ENCODE assay signal across 25 mouse cellular contexts in the genomic region with DNA sequence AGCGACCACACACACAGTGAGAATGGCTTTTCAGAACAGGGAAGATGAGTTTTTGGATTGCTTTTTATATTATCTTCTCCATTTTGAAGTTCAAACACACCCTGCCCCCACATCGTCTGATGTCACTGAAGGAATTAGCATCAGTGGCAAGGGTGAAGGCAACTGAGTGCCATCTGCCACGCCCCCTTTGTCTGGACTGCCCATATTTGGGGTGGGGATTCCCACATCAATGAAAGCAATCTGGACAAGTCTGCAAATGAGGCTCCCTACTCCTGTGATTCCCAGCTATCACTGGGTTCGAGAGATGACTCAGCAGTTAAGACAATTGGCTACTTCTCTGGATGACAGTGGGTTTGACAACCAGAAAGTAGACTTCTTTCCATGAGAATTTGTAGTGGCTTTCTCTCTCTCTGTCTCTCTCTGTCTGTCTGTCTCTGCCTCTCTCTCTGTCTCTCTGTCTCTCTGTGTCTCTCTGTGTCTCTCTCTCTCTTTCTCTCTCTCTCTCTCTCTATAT. TPM values are rescaled to one million over a fixed set of nuclear protein-coding genes. Genes with fewer than 3 reads are reported as not detected.
DNase-seq lines count a peak whose midpoint lies in the region; ATAC-seq and TF ChIP-seq lines count a peak whose summit lies in the region.
"Had no signal": no experiment of that assay in that cellular context is flagged by ENCODE, and none has a peak within 500 bp of the region (broad histone marks: within the 10 kb centered on the region; RNA-seq: fewer than 3 reads in every experiment).

No protein-coding gene starts in this region.

- H3K36me3 ChIP-seq in intestine, postnatal 0 days (ENCODE audit: control insufficient read depth, insufficient read depth) = no peaks in the 10 kb centered on the region
- H3K36me3 ChIP-seq: embryonic facial prominence, embryonic 10.5 days; G1E; heart, embryonic 10.5 days; heart, embryonic 15.5 days had no signal

- H3K4me3 ChIP-seq in intestine, postnatal 0 days (ENCODE audit: low read depth, low read length) = no peak overlapping the region
- H3K4me3 ChIP-seq: embryonic facial prominence, embryonic 10.5 days; heart, embryonic 10.5 days; heart, embryonic 15.5 days had no signal

- no peaks in the 10 kb centered on the region for H3K9me3 ChIP-seq in intestine, postnatal 0 days (ENCODE audit: control insufficient read depth)
- H3K9me3 ChIP-seq: embryonic facial prominence, embryonic 10.5 days; G1E; heart, embryonic 10.5 days; heart, embryonic 15.5 days had no signal

- no peaks in the 10 kb centered on the region for H3K4me1 ChIP-seq in intestine, postnatal 0 days (replicated peaks; ENCODE audit: control insufficient read depth, insufficient read depth, low read length)
- H3K4me1 ChIP-seq: heart, embryonic 15.5 days had no signal

- DNase-seq in retina, postnatal 1 day = peak; percentile 34
- DNase-seq in retina, embryonic 14.5 days (ENCODE audit: low spot score) = no peak
- peak; percentile 36 for DNase-seq in 416B (ENCODE audit: low read depth)
- peak; percentile 91 for DNase-seq in ES-CJ7 (ENCODE audit: low read depth, low spot score)
- peak; percentile 82 for DNase-seq in ZHBTc4 (ENCODE audit: low read depth, low spot score)
- DNase-seq in left cerebral cortex, adult 11 months (ENCODE audit: low spot score) = no peak
- DNase-seq: adrenal gland, adult 8-10 months; adrenal gland, postnatal 36 days; B cell, adult 2 months; cerebellum, adult 2 months; cerebellum, postnatal 10 days; gastrocnemius, postnatal 10 days; heart, adult 18-20 months; heart, postnatal 14 days; kidney, adult 11 months had no signal

- no peak overlapping the region for H3K27ac ChIP-seq in intestine, postnatal 0 days (ENCODE audit: low read depth, low read length)
- H3K27ac ChIP-seq: embryonic facial prominence, embryonic 10.5 days; heart, embryonic 10.5 days; heart, embryonic 15.5 days had no signal

- no peak for TF ChIP-seq CTCF in intestine, postnatal 0 days (IDR thresholded peaks at IDR 0.05; ENCODE audit: low read depth)

- H3K4me2 ChIP-seq in intestine, postnatal 0 days (replicated peaks; ENCODE audit: low read depth) = no peak overlapping the region
- H3K4me2 ChIP-seq: heart, embryonic 15.5 days had no signal

- H3K9ac ChIP-seq in intestine, postnatal 0 days (ENCODE audit: low read depth, low read length) = no peak overlapping the region
- H3K9ac ChIP-seq: heart, embryonic 15.5 days had no signal

- ATAC-seq in intestine, postnatal 0 days = no peak
- ATAC-seq in frontal cortex, adult (ENCODE audit: low TSS enrichment) = no peak
- ATAC-seq: CD4-positive, CD25-positive, alpha-beta regulatory T cell, adult 4 months; forebrain, embryonic 14.5 days; hindbrain, embryonic 16.5 days; inflammation-experienced regulatory T-cells, adult 6 months had no signal

- H3K27me3 ChIP-seq in intestine, postnatal 0 days (replicated peaks; ENCODE audit: control insufficient read depth, insufficient read depth, low read length) = no peaks in the 10 kb centered on the region
- H3K27me3 ChIP-seq: heart, embryonic 15.5 days had no signal

- 53% methylated on average over 4 of the region's 4 CpGs for WGBS in intestine, postnatal 0 days

RNA-seq across cellular contexts. Expression of a gene that starts 12.9 kb away (rescaled TPM):
- polyA plus RNA-seq in intestine, postnatal 0 days (2015; fragmentation: Nextera tagmentation; extraction: Ambion mirVana) = 2.2 and 2.5 TPM in 2 replicates

RNA-seq across cellular contexts. Expression of a gene that starts 18.0 kb away (rescaled TPM):
- 5.9 and 6.1 TPM in 2 replicates for polyA plus RNA-seq in intestine, postnatal 0 days (2015; fragmentation: Nextera tagmentation; extraction: Ambion mirVana)
- polyA plus RNA-seq: CD4-positive, CD25-positive, alpha-beta regulatory T cell, adult 4 months; G1E; inflammation-experienced regulatory T-cells, adult 6 months had no signal

RNA-seq across cellular contexts. Expression of a gene that starts 43.3 kb away (rescaled TPM):
- polyA plus RNA-seq in intestine, postnatal 0 days (2015; fragmentation: Nextera tagmentation; extraction: Ambion mirVana) = 0.16 and 0.26 TPM in 2 replicates
- polyA plus RNA-seq: CD4-positive, CD25-positive, alpha-beta regulatory T cell, adult 4 months had no signal

RNA-seq across cellular contexts. Expression of a gene that starts 43.8 kb away (rescaled TPM):
- 5.1 and 6.3 TPM in 2 replicates for polyA plus RNA-seq in intestine, postnatal 0 days (2015; fragmentation: Nextera tagmentation; extraction: Ambion mirVana)

RNA-seq across cellular contexts. Expression of a gene that starts 52.2 kb away (rescaled TPM):
- 39.2 and 47.3 TPM in 2 replicates for polyA plus RNA-seq in intestine, postnatal 0 days (2015; fragmentation: Nextera tagmentation; extraction: Ambion mirVana)

Comparison
In these comparisons a context has a peak if more than half of its experiments do, and no peak if none do; other contexts are left out.
1. DNase-seq: peak in retina, postnatal 1 day (single experiment), 416B (single experiment), ES-CJ7 (single experiment) and ZHBTc4 (single experiment); none in retina, embryonic 14.5 days (single experiment) and left cerebral cortex, adult 11 months (single experiment).